Mouse (Mus musculus) adrenal gland, postnatal 4 days (tissue): ENCODE measurements around the gene Tctn1. TPM values are rescaled to one million over a fixed set of nuclear protein-coding genes. Genes with fewer than 3 reads are reported as not detected.

Source experiments
- total RNA-seq, 2 experiments: library from RNA; stranded (reverse); gene quantifications; 2 replicates each; pipeline ENCODE4 v1.2.3; 2021

Gene Tctn1
- total RNA-seq, 2 experiments from 2014 or later, result 23.4 to 24.3 TPM

Other genes starting within 250 kb of the Tctn1 start
- 10 to 100 TPM; 37.5 to 37.8 TPM for gene Cux2, start 214.4 kb downstream of the Tctn1 start, total RNA-seq
- 10 to 100 TPM in 1 of 2 experiments, 1 to 10 TPM in 1; 4.8 to 30.3 TPM for gene Myl2, start 163.5 kb downstream of the Tctn1 start, total RNA-seq
- under 1 TPM; 0.20 to 0.28 TPM for gene Ccdc63, start 123.6 kb downstream of the Tctn1 start, total RNA-seq
- gene Ppp1cc, start 106.2 kb downstream of the Tctn1 start, total RNA-seq, result 100 to 1,000 TPM; 211 to 221 TPM
- gene Hvcn1, start 57.7 kb downstream of the Tctn1 start, total RNA-seq, result 1 to 10 TPM; 4.1 to 5.8 TPM
- 10 to 100 TPM; 33.1 to 36.7 TPM for gene Pptc7, start 19.9 kb upstream of the Tctn1 start, total RNA-seq
- gene Rad9b, start 89.8 kb upstream of the Tctn1 start, total RNA-seq, result 1 to 10 TPM; 4.9 to 5.4 TPM
- gene Vps29, start 89.9 kb upstream of the Tctn1 start, total RNA-seq, result 100 to 1,000 TPM; 127 to 134 TPM
- gene Gpn3, start 107.4 kb upstream of the Tctn1 start, total RNA-seq, result 10 to 100 TPM; 34.9 to 41.1 TPM
- 10 to 100 TPM; 43.4 to 45.3 TPM for gene Fam216a, start 107.9 kb upstream of the Tctn1 start, total RNA-seq
- 100 to 1,000 TPM; 164 to 180 TPM for gene Arpc3, start 127.4 kb upstream of the Tctn1 start, total RNA-seq
- gene Anapc7, start 157.2 kb upstream of the Tctn1 start, total RNA-seq, result 10 to 100 TPM; 54.5 to 60.0 TPM
- gene Atp2a2, start 237.8 kb upstream of the Tctn1 start, total RNA-seq, result 100 to 1,000 TPM; 190 to 196 TPM